Mouse (Mus musculus): ENCODE data around the gene Frs3. TPM values are rescaled to one million over a fixed set of nuclear protein-coding genes. Genes with fewer than 3 reads are reported as not detected.
A peak's percentile ranks its signal among the peaks of the same experiment; 100 is the strongest.

Frs3 gene
- polyA plus RNA-seq, 1 experiment from 2014 or later = 28.6 TPM

DNA sequence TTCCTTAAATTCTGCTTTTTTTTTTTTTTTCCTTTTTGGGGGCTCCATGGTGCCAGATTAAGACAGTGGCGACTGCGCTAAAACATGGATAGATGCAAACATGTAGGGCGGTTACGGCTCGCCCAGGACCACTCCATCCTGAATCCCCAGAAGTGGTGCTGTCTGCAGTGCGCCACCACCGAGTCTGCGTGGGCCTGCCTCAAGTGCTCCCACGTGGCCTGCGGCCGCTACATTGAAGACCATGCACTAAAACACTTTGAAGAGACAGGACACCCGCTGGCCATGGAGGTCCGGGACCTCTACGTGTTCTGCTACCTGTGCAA, 16.9 kb upstream of the Frs3 start:
- H3K4me3 ChIP-seq = peak overlapping the region; percentile 39
- peaks cover 17% of the 10 kb centered on the region for H3K36me3 ChIP-seq
- H3K9ac ChIP-seq = peak overlapping the region; percentile 66
- no peaks in the 10 kb centered on the region for H3K9me3 ChIP-seq
- H3K4me1 ChIP-seq (replicated peaks) = peaks cover 28% of the 10 kb centered on the region
- peaks cover 19% of the 10 kb centered on the region; the same call in 1 of the 2 replicates for H3K27me3 ChIP-seq
- peak; percentile 62 for ATAC-seq (ENCODE audit: low FRiP score)
- WGBS = 10% methylated on average over 14 of the region's 14 CpGs
- no peak overlapping the region for H3K27ac ChIP-seq
- H3K4me2 ChIP-seq = peak overlapping the region; percentile 72

- peaks cover 19% of the 10 kb centered on the region for H3K36me3 ChIP-seq
- peak overlapping the region; percentile 72 for H3K4me2 ChIP-seq
- peak overlapping the region; percentile 66 for H3K9ac ChIP-seq
- H3K4me1 ChIP-seq (replicated peaks) = peaks cover 28% of the 10 kb centered on the region
- H3K9me3 ChIP-seq = no peaks in the 10 kb centered on the region
- WGBS = 4% methylated on average over 68 of the region's 68 CpGs
- peak overlapping the region; percentile 39 for H3K4me3 ChIP-seq
- peak; percentile 58 for ATAC-seq (ENCODE audit: low FRiP score)
- H3K27me3 ChIP-seq = peaks cover 19% of the 10 kb centered on the region; the same call in 1 of the 2 replicates
- peak overlapping the region; percentile 44; the same call in 1 of the 2 replicates for H3K27ac ChIP-seq
These were observed 16.3 kb upstream of the Frs3 start for GRCm38 (mm10) chr17:47672311-47673111.

GRCm38 (mm10) chr17:47676581-47676980, 12.2 kb upstream of the Frs3 start:
- Histone ChIP-seq H3K4me1 (replicated peaks) (peaks cover 18% of the 10 kb centered on the region), H3K27me3 (0 out of 2 replicates have a peak, but pooled peaks cover 9% of the 10 kb centered on the region), H3K9me3 (no peaks in the 10 kb centered on the region), H3K4me2 (no peak overlapping the region), H3K9ac (no peak overlapping the region), H3K36me3 (peaks cover 56% of the 10 kb centered on the region), H3K27ac (no peak overlapping the region), H3K4me3 (no peak overlapping the region)
- no peak for ATAC-seq (ENCODE audit: low FRiP score)
- WGBS = 20% methylated on average over 9 of the region's 9 CpGs

- Histone ChIP-seq H3K27ac (no peak overlapping the region), H3K36me3 (peaks cover 71% of the 10 kb centered on the region), H3K9ac (no peak overlapping the region), H3K9me3 (no peaks in the 10 kb centered on the region), H3K4me2 (no peak overlapping the region), H3K4me3 (no peak overlapping the region), H3K4me1 (replicated peaks) (peaks cover 4% of the 10 kb centered on the region), H3K27me3 (0 out of 2 replicates have a peak, but pooled peaks cover 3% of the 10 kb centered on the region)
- 94% methylated on average over 5 of the region's 5 CpGs for WGBS
- ATAC-seq (ENCODE audit: low FRiP score) = no peak
These were observed 10.6 kb upstream of the Frs3 start for GRCm38 (mm10) chr17:47678238-47678637.

- Histone ChIP-seq H3K9me3 (no peaks in the 10 kb centered on the region), H3K9ac (no peak overlapping the region), H3K4me2 (no peak overlapping the region), H3K4me3 (no peak overlapping the region), H3K27me3 (no peaks in the 10 kb centered on the region), H3K36me3 (peaks cover 74% of the 10 kb centered on the region), H3K4me1 (replicated peaks) (0 out of 2 replicates have a peak, but pooled peaks cover 3% of the 10 kb centered on the region), H3K27ac (no peak overlapping the region)
- 86% methylated on average over 5 of the region's 5 CpGs for WGBS
- no peak for ATAC-seq (ENCODE audit: low FRiP score)
These were observed 10.1 kb upstream of the Frs3 start for GRCm38 (mm10) chr17:47678702-47679101.

- H3K4me2 ChIP-seq = no peak overlapping the region
- no peak overlapping the region for H3K9ac ChIP-seq
- WGBS = 95% methylated on average over 4 of the region's 4 CpGs
- H3K9me3 ChIP-seq = no peaks in the 10 kb centered on the region
- H3K4me1 ChIP-seq (replicated peaks) = peaks cover 15% of the 10 kb centered on the region
- ATAC-seq (ENCODE audit: low FRiP score) = no peak
- H3K27ac ChIP-seq = no peak overlapping the region
- peaks cover 80% of the 10 kb centered on the region for H3K36me3 ChIP-seq
- no peaks in the 10 kb centered on the region for H3K27me3 ChIP-seq
- no peak overlapping the region for H3K4me3 ChIP-seq
These were observed 6.0 kb upstream of the Frs3 start for GRCm38 (mm10) chr17:47682836-47683235.

DNA sequence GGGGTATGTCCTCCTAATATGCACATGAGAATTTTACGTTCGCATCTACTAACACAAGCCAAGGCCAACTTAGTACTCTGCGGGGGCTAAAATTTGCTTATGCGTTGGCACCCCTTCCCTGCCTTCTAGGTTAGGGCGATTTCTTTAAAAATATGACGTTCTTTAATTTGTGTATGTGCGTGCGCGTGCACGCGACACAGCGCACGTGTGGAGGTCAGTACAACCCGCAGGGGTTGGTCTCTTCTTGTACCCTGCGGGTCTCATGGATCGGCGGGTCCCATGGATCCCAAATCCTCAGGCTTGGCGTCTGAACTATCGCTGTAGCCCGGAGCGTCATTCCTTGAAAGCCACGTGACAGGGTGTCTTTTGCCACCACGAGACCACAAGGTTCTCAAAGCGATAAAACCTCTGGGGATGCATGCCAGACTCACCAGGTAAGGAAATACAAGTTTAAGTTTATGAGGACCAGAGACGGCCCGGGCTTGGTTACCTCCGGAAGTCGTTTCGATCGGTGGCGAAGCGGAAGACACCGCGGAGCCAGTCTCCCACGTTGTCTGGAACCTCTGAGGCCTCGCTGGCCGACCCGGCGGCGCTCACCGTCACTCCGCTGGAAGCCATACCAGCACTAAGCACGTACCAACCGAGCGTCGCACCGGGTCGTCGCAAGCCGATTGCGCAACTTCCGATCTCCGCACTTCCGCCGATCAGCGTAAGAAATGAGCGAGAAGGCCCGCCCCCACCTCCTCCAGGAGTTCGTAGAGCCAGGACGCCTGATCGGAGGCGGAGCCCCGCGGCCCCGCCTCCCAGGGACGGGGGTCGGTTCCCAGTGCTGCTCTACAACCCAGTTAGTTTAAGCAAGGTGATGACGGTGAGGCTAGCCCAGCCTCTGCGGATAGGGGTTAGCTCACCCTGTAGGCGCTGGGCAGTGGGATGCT, 1.2 kb upstream of the Frs3 start:
- peak overlapping the region; percentile 91 for H3K27ac ChIP-seq
- peaks cover 35% of the 10 kb centered on the region for H3K36me3 ChIP-seq
- peak overlapping the region; percentile 77 for H3K4me2 ChIP-seq
- H3K27me3 ChIP-seq = 0 out of 2 replicates have a peak, but pooled peaks cover 15% of the 10 kb centered on the region
- no peaks in the 10 kb centered on the region for H3K9me3 ChIP-seq
- H3K9ac ChIP-seq = peak overlapping the region; percentile 90
- peaks cover 34% of the 10 kb centered on the region for H3K4me1 ChIP-seq (replicated peaks)
- WGBS = 1% methylated on average over 70 of the region's 70 CpGs
- peak; percentile 92 for ATAC-seq (ENCODE audit: low FRiP score)
- H3K4me3 ChIP-seq = peak overlapping the region; percentile 72

- Histone ChIP-seq H3K9ac (peak within 1 kb of the TSS; percentile 90), H3K4me1 (replicated peaks) (peaks cover 34% of the 10 kb centered on the region), H3K4me2 (peak within 1 kb of the TSS; percentile 77), H3K27ac (peak within 1 kb of the TSS; percentile 91), H3K4me3 (peak within 1 kb of the TSS; percentile 72), H3K36me3 (peaks cover 29% of the 10 kb centered on the region), H3K27me3 (peaks cover 21% of the 10 kb centered on the region), H3K9me3 (no peaks in the 10 kb centered on the region)
- WGBS = 0% methylated on average over 9 of the region's 9 CpGs
- no peak for ATAC-seq (ENCODE audit: low FRiP score)
These were observed 554 bp upstream of the Frs3 start, which contains the start of gene Tomm6 for GRCm38 (mm10) chr17:47688344-47688607. TSS of gene Tomm6 (minus strand) at chr17:47688386.

DNA sequence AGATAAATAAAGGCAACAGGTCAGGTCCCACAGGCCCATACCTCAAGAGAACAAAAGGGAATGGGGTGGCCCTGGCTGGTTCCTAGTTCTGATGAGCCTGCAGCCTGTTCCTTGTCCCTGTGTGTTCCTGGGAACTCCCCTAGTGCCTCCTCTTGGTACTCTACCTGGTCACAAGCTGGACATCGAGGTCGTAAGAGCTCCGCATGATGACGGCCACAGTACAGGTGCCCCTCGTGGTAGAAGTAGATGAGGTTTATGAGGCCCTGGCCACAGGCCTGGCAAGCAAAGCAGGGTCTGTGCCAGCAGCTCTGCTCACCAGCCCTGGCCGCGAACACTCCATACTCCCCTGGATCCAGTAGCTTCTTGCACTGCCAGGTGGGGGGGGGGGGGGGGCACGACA, 1.1 kb downstream of the Frs3 start:
- peak overlapping the region; percentile 77 for H3K4me2 ChIP-seq
- whole genome bisulfite sequencing = 83% methylated on average over 8 of the region's 8 CpGs
- no peaks in the 10 kb centered on the region for H3K9me3 ChIP-seq
- H3K36me3 ChIP-seq = peaks cover 13% of the 10 kb centered on the region
- peaks cover 43% of the 10 kb centered on the region for H3K4me1 ChIP-seq (replicated peaks)
- ATAC-seq (ENCODE audit: low FRiP score) = no peak
- H3K4me3 ChIP-seq = peak overlapping the region; percentile 72
- H3K9ac ChIP-seq = no peak overlapping the region
- H3K27me3 ChIP-seq = peaks cover 26% of the 10 kb centered on the region
- no peak overlapping the region for H3K27ac ChIP-seq

DNA sequence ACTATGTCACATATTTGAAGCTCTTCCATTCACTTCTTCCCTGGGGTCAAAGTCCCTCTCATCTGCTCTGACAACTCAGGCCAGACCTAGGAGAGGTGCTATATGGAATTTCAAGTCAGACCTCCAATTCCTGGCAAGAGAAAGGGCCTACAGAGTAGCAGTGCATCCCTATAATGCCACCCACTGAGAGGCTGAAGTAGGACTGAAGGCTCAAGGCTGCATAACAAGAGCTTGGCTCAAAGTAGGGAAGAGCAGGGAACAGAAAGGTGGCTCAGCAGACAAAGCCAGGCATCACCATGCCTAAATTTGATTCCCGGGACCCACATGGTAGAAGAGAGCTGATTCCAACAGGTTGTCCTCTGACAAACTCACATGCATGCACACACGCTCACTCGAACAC, 2.8 kb downstream of the Frs3 start:
- Histone ChIP-seq H3K4me3 (no peak overlapping the region), H3K4me2 (no peak overlapping the region), H3K4me1 (replicated peaks) (peaks cover 42% of the 10 kb centered on the region), H3K27ac (no peak overlapping the region), H3K9ac (no peak overlapping the region), H3K27me3 (peaks cover 26% of the 10 kb centered on the region), H3K9me3 (no peaks in the 10 kb centered on the region), H3K36me3 (no peaks in the 10 kb centered on the region)
- WGBS = 85% methylated on average over 3 of the region's 3 CpGs
- ATAC-seq (ENCODE audit: low FRiP score) = no peak

GRCm38 (mm10) chr17:47693671-47694441, 5.0 kb downstream of the Frs3 start:
- Histone ChIP-seq H3K9me3 (no peaks in the 10 kb centered on the region), H3K4me1 (replicated peaks) (peaks cover 34% of the 10 kb centered on the region), H3K4me2 (peak overlapping the region; percentile 72), H3K27ac (peak overlapping the region; percentile 83), H3K4me3 (peak overlapping the region; percentile 75), H3K9ac (peak overlapping the region; percentile 93), H3K27me3 (peaks cover 26% of the 10 kb centered on the region), H3K36me3 (peaks cover 4% of the 10 kb centered on the region; the same call in 1 of the 2 replicates)
- WGBS = 41% methylated on average over 12 of the region's 13 CpGs
- no peak for ATAC-seq (ENCODE audit: low FRiP score)

GRCm38 (mm10) chr17:47694442-47694502, 5.4 kb downstream of the Frs3 start, which contains the start of gene Gm21981:
TSS of gene Gm21981 (minus strand) at chr17:47694455.
- ATAC-seq (ENCODE audit: low FRiP score) = no peak
- peak within 1 kb of the TSS; percentile 83 for H3K27ac ChIP-seq
- 0% methylated on average over 3 of the region's 3 CpGs for WGBS

More at GRCm38 (mm10) chr17:47694442-47694502, 5.4 kb downstream of the Frs3 start, which contains the start of gene Gm21981:
- H3K4me3 ChIP-seq = peak within 1 kb of the TSS; percentile 75
- H3K9ac ChIP-seq = peak within 1 kb of the TSS; percentile 93
- H3K36me3 ChIP-seq = peaks cover 8% of the 10 kb centered on the region
- H3K4me2 ChIP-seq = peak within 1 kb of the TSS; percentile 72
- no peaks in the 10 kb centered on the region for H3K9me3 ChIP-seq
- peaks cover 30% of the 10 kb centered on the region for H3K4me1 ChIP-seq (replicated peaks)
- peaks cover 26% of the 10 kb centered on the region for H3K27me3 ChIP-seq

Data from hindbrain, embryonic 13.5 days (tissue).